Mouse (Mus musculus): ENCODE data around the gene Wdfy2.

Gene Wdfy2

GRCm38 (mm10) chr14:62837641-62838252 lies at the start of gene Wdfy2:
Gene Wdfy2 (plus strand): TSS chr14:62837678.
- TF ChIP-seq GATA4 (IDR thresholded peaks at IDR 0.05; ENCODE audit: insufficient replicate concordance, low read length) = no peak

GRCm38 (mm10) chr14:62789282-62789681 lies 48.2 kb upstream of the Wdfy2 start:
- TF ChIP-seq GATA4 (IDR thresholded peaks at IDR 0.05; ENCODE audit: insufficient replicate concordance, low read length) = no peak

DNA sequence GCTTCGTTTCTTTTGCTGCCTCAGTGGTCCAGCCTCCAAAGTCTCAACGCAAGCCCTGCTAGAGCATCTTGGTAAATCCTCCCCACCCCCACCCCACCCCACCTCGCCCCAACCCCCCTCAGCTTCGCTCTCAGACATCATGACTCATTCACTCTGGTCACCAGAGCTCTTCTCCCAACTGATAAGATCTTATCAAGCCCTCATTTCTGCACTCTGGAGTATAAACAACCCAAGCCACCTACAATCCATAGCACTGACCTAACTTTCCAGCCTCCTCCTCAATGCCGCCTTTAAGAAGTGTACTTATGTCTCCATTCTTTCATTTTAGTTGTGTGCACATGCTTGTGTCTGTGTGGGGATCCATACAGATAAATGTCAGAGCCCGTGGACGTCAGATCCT lies 41.8 kb upstream of the Wdfy2 start:
- no peak for TF ChIP-seq GATA4 (IDR thresholded peaks at IDR 0.05; ENCODE audit: insufficient replicate concordance, low read length)

GRCm38 (mm10) chr14:62798608-62799101 lies 38.8 kb upstream of the Wdfy2 start:
- no peak for TF ChIP-seq GATA4 (IDR thresholded peaks at IDR 0.05; ENCODE audit: insufficient replicate concordance, low read length)

DNA sequence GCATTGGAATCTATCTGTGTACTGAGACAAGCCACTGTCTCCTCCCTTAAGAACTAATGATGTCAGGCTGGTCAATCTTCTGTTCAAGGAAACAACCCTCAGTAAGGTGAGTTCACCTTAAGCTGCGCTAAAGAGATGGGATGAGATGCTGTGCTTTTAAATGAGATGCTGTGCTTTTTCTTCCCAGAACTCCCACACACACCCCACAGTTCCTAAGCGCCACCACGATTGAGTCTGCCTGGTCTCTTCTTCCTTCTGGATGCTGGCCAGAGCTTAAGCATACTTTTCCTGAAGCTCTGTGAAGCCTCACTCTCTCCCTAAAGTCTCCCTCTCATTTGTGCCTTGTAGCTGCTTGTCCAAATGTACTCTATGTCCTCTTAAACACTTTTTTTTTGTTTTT lies 36.7 kb upstream of the Wdfy2 start:
- no peak for TF ChIP-seq GATA4 (IDR thresholded peaks at IDR 0.05; ENCODE audit: insufficient replicate concordance, low read length)

- TF ChIP-seq GATA4 (IDR thresholded peaks at IDR 0.05; ENCODE audit: insufficient replicate concordance, low read length) = no peak
These were observed 34.3 kb upstream of the Wdfy2 start for GRCm38 (mm10) chr14:62803204-62803603.

GRCm38 (mm10) chr14:62806921-62807320 lies 30.6 kb upstream of the Wdfy2 start:
- TF ChIP-seq GATA4 (IDR thresholded peaks at IDR 0.05; ENCODE audit: insufficient replicate concordance, low read length) = no peak

- TF ChIP-seq GATA4 (IDR thresholded peaks at IDR 0.05; ENCODE audit: insufficient replicate concordance, low read length) = no peak
These were observed 28.6 kb upstream of the Wdfy2 start for GRCm38 (mm10) chr14:62808661-62809523.

GRCm38 (mm10) chr14:62812765-62813164 lies 24.7 kb upstream of the Wdfy2 start:
- no peak for TF ChIP-seq GATA4 (IDR thresholded peaks at IDR 0.05; ENCODE audit: insufficient replicate concordance, low read length)

GRCm38 (mm10) chr14:62814567-62814966 lies 22.9 kb upstream of the Wdfy2 start:
- no peak for TF ChIP-seq GATA4 (IDR thresholded peaks at IDR 0.05; ENCODE audit: insufficient replicate concordance, low read length)

DNA sequence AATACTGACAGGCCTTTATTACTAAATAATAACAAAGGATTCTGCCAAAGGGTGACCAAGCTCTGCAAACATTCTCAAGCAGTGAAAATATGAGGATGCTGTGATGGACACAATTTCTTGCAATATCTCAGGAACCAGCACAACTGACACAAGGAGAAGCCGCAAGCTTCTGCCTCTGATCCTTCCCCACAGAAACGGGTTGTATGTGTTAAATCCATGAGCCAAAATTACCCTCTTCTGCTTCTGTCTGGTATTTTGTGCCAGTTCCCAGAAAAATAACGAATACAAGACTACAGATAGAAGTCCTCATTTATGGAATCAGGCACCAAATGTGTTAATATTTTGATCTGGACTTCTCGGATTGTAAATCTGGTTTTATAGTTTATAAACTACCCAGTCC lies 20.7 kb upstream of the Wdfy2 start:
- no peak for TF ChIP-seq GATA4 (IDR thresholded peaks at IDR 0.05; ENCODE audit: insufficient replicate concordance, low read length)

GRCm38 (mm10) chr14:62825575-62826332 lies 11.7 kb upstream of the Wdfy2 start:
- no peak for TF ChIP-seq GATA4 (IDR thresholded peaks at IDR 0.05; ENCODE audit: insufficient replicate concordance, low read length)

GRCm38 (mm10) chr14:62829291-62829690 lies 8.2 kb upstream of the Wdfy2 start:
- no peak for TF ChIP-seq GATA4 (IDR thresholded peaks at IDR 0.05; ENCODE audit: insufficient replicate concordance, low read length)

DNA sequence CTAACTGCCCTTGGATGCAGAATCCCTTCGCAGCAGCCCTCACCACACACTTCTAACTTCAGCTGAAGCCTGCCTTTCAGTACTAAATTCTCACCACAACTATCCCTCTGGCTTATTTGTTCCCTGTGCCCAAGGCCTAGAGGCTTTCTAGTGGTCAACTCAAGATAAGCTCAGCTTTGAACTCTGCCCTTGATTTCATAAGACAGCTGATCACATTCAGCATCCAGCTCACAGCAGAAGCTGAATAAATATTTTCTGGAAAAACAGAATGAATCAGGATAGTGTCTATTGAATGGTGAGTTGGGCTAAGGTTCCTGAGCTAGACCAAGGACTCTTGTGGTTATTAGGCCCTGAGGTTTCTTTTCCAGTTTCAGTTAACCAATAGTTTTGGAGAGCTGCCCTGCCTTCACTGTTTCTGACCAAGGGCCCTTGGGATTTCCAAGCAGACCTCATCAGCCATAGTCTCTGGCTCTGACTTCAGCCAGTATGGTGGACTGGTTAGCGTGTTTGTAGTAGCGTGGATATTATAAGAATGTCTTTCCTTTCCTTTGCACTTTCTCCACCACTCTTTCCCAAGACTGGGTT lies 5.7 kb upstream of the Wdfy2 start:
- TF ChIP-seq GATA4 (IDR thresholded peaks at IDR 0.05; ENCODE audit: insufficient replicate concordance, low read length) = peak; percentile 42; the same call in 1 of the 2 replicates

- no peak for TF ChIP-seq GATA4 (IDR thresholded peaks at IDR 0.05; ENCODE audit: insufficient replicate concordance, low read length)
These were observed 4.4 kb upstream of the Wdfy2 start for GRCm38 (mm10) chr14:62833036-62833435.

All from liver, adult (tissue).